Comparison of ENCODE assay signal across 8 mouse cellular contexts in genomic region chr13:46930659-46931046, GRCm38 (mm10). TPM values are rescaled to one million over a fixed set of nuclear protein-coding genes. Genes with fewer than 3 reads are reported as not detected.
A peak's percentile ranks its signal among the peaks of the same experiment; 100 is the strongest.
DNase-seq lines count a peak whose midpoint lies in the region; ATAC-seq and TF ChIP-seq lines count a peak whose summit lies in the region.

No protein-coding gene starts in this region.

- H3K4me3 ChIP-seq in layer of hippocampus, adult 2 months: peak overlapping the region; percentile 93
- H3K4me3 ChIP-seq in bone marrow, adult 2 months (replicated peaks; ENCODE audit: control insufficient read depth, low read depth, low read length): peak overlapping the region; percentile 72
- peak overlapping the region; percentile 67 for H3K4me3 ChIP-seq in forebrain, postnatal 0 days (ENCODE audit: low read depth, low read length)
- H3K4me3 ChIP-seq in limb, embryonic 13.5 days: peak overlapping the region; percentile 73
- H3K4me3 ChIP-seq in midbrain, embryonic 16.5 days (ENCODE audit: low read depth, low read length): peak overlapping the region; percentile 81

- no peaks in the 10 kb centered on the region for H3K27me3 ChIP-seq in forebrain, postnatal 0 days (ENCODE audit: insufficient read depth, low read length)
- peaks cover 30% of the 10 kb centered on the region for H3K27me3 ChIP-seq in limb, embryonic 13.5 days
- H3K27me3 ChIP-seq in midbrain, embryonic 16.5 days (ENCODE audit: control insufficient read depth, insufficient read depth, low read depth, low read length): no peaks in the 10 kb centered on the region

- ATAC-seq in forebrain, postnatal 0 days: no peak; the same call in 1 of the 2 replicates
- ATAC-seq in limb, embryonic 13.5 days (ENCODE audit: low FRiP score, low read depth): peak; percentile 49; the same call in 1 of the 2 replicates
- ATAC-seq in midbrain, embryonic 16.5 days: no peak; the same call in 1 of the 2 replicates

- under 1% methylated on average over 15 of the region's 15 CpGs for WGBS in bone marrow, adult 2 months
- 3% methylated on average over 15 of the region's 15 CpGs for WGBS in forebrain, postnatal 0 days
- WGBS in limb, embryonic 13.5 days: 2% methylated on average over 15 of the region's 15 CpGs
- WGBS in midbrain, embryonic 16.5 days: 1% methylated on average over 15 of the region's 15 CpGs

- no peak for DNase-seq in layer of hippocampus, adult 2 months (ENCODE audit: low spot score in 2 of 2)
- DNase-seq in layer of hippocampus, postnatal 14 days (ENCODE audit: low spot score in 2 of 2): no peak
- no peak for DNase-seq in forebrain, postnatal 0 days
- DNase-seq in thymus, postnatal 10 days (ENCODE audit: low spot score in 2 of 2): peak; percentile 26 to 27
- no peak for DNase-seq in urinary bladder, postnatal 4 days (ENCODE audit: low spot score in 2 of 2)

- peak overlapping the region; percentile 84 for H3K4me2 ChIP-seq in forebrain, postnatal 0 days (ENCODE audit: low read depth)
- peak overlapping the region; percentile 84 for H3K4me2 ChIP-seq in limb, embryonic 13.5 days (replicated peaks)
- peak overlapping the region; percentile 73 for H3K4me2 ChIP-seq in midbrain, embryonic 16.5 days (ENCODE audit: low read length)

- peak overlapping the region; percentile 100 for H3K27ac ChIP-seq in layer of hippocampus, adult 2 months
- H3K27ac ChIP-seq in bone marrow, adult 2 months (ENCODE audit: control insufficient read depth, insufficient read depth, low read depth, low read length, poor library complexity): peak overlapping the region; percentile 98; the same call in 1 of the 2 replicates
- H3K27ac ChIP-seq in forebrain, postnatal 0 days (ENCODE audit: low read depth, low read length): no peak overlapping the region
- peak overlapping the region; percentile 97 for H3K27ac ChIP-seq in limb, embryonic 13.5 days
- H3K27ac ChIP-seq in midbrain, embryonic 16.5 days (ENCODE audit: low read length): peak overlapping the region; percentile 95

- peak overlapping the region; percentile 83; the same call in 1 of the 2 replicates for H3K9ac ChIP-seq in forebrain, postnatal 0 days
- peak overlapping the region; percentile 88; the same call in 1 of the 2 replicates for H3K9ac ChIP-seq in limb, embryonic 13.5 days
- H3K9ac ChIP-seq in midbrain, embryonic 16.5 days (ENCODE audit: low read depth, low read length): peak overlapping the region; percentile 96; the same call in 1 of the 2 replicates

- H3K4me1 ChIP-seq in bone marrow, adult 2 months (ENCODE audit: control insufficient read depth, insufficient read depth, low read length): no peaks in the 10 kb centered on the region; the same call in none of the 2 replicates
- peaks cover 3% of the 10 kb centered on the region; the same call in 1 of the 2 replicates for H3K4me1 ChIP-seq in forebrain, postnatal 0 days (ENCODE audit: insufficient read depth)
- peaks cover 34% of the 10 kb centered on the region for H3K4me1 ChIP-seq in limb, embryonic 13.5 days
- peaks cover 15% of the 10 kb centered on the region for H3K4me1 ChIP-seq in midbrain, embryonic 16.5 days (ENCODE audit: control insufficient read depth, insufficient read depth, low read length)

- no peaks in the 10 kb centered on the region for H3K36me3 ChIP-seq in forebrain, postnatal 0 days (ENCODE audit: insufficient read depth)
- peaks cover 6% of the 10 kb centered on the region for H3K36me3 ChIP-seq in limb, embryonic 13.5 days
- no peaks in the 10 kb centered on the region for H3K36me3 ChIP-seq in midbrain, embryonic 16.5 days (ENCODE audit: control insufficient read depth, insufficient read depth, low read length)

- no peak for TF ChIP-seq CTCF in layer of hippocampus, adult 2 months (conservative IDR thresholded peaks at IDR 0.05)
- no peak for TF ChIP-seq CTCF in bone marrow, adult 2 months (IDR thresholded peaks at IDR 0.05; ENCODE audit: control insufficient read depth, insufficient read depth, low read length)
- no peak for TF ChIP-seq CTCF in forebrain, postnatal 0 days (IDR thresholded peaks at IDR 0.05; ENCODE audit: low read depth)

- TF ChIP-seq POLR2A in bone marrow, adult 2 months (IDR thresholded peaks at IDR 0.05; ENCODE audit: borderline replicate concordance, control insufficient read depth, low read depth, low read length): no peak

- no peaks in the 10 kb centered on the region for H3K9me3 ChIP-seq in forebrain, postnatal 0 days (ENCODE audit: low read length)
- no peaks in the 10 kb centered on the region for H3K9me3 ChIP-seq in limb, embryonic 13.5 days
- no peaks in the 10 kb centered on the region for H3K9me3 ChIP-seq in midbrain, embryonic 16.5 days (replicated peaks; ENCODE audit: control insufficient read depth, low read length, poor library complexity, severe bottlenecking)

RNA-seq across cellular contexts. Expression of gene Kif13a, which starts 1.0 kb away (rescaled TPM):
- total RNA-seq in layer of hippocampus, adult 2 months (2021): 10 to 100 TPM; 20.9 to 21.7 TPM
- 10 to 100 TPM; 23.0 to 25.8 TPM for total RNA-seq in layer of hippocampus, postnatal 14 days (2021)
- polyA plus RNA-seq in bone marrow, adult 2 months (2011; ENCODE audit: insufficient read depth, insufficient read length, low replicate concordance, missing spikeins): 7.1 and 10.7 TPM in 2 replicates
- total RNA-seq in forebrain, postnatal 0 days (2014; rRNA removed): 17.8 and 19.7 TPM in 2 replicates
- 6.7 and 9.2 TPM in 2 replicates for polyA plus RNA-seq in forebrain, postnatal 0 days (2015; fragmentation: Nextera tagmentation; extraction: Ambion mirVana)
- polyA plus RNA-seq in limb, embryonic 13.5 days (2015; fragmentation: Nextera tagmentation; extraction: Ambion mirVana): 17.4 and 20.3 TPM in 2 replicates
- polyA plus RNA-seq in midbrain, embryonic 16.5 days (2015; fragmentation: Nextera tagmentation; extraction: Ambion mirVana): 7.2 and 7.6 TPM in 2 replicates

Comparison
In these comparisons a context has a peak if more than half of its experiments do, and no peak if none do; other contexts are left out.
1. DNase-seq: peak in thymus, postnatal 10 days (2 of 2); none in layer of hippocampus, adult 2 months (0 of 2), layer of hippocampus, postnatal 14 days (0 of 2), forebrain, postnatal 0 days (single experiment) and urinary bladder, postnatal 4 days (0 of 2).
2. Peak in every context shown above with its lines, with median percentiles within 50 percentile points of each other: H3K4me3 ChIP-seq, H3K4me2 ChIP-seq and H3K9ac ChIP-seq.